Mouse (Mus musculus) liver, embryonic 12.5 days (tissue): ENCODE measurements around the gene Pick1. TPM values are rescaled to one million over a fixed set of nuclear protein-coding genes. Genes with fewer than 3 reads are reported as not detected.

Experiments used
- polyA plus RNA-seq: library from polyadenylated mRNA; unstranded; fragments of >200 nt; fragmentation: Nextera tagmentation; extraction: Ambion mirVana; gene quantifications from 2 replicates; pipeline ENCODE4 v1.2.1, GENCODE M21; 2016

Pick1 gene
- polyA plus RNA-seq, 1 experiment from 2014 or later = 16.1 TPM

Other genes with a start within 250 kb of the Pick1 start
- gene H1f0, start 200.7 kb upstream of the Pick1 start, polyA plus RNA-seq = 114 and 122 TPM in 2 replicates
- 0.41 and 0.55 TPM in 2 replicates for gene Galr3, start 187.3 kb upstream of the Pick1 start, polyA plus RNA-seq
- gene Ankrd54, start 166.3 kb upstream of the Pick1 start, polyA plus RNA-seq = 58.9 and 61.4 TPM in 2 replicates
- gene Eif3l, start 154.0 kb upstream of the Pick1 start, polyA plus RNA-seq = 188 and 201 TPM in 2 replicates
- gene Micall1, start 120.3 kb upstream of the Pick1 start, polyA plus RNA-seq = 3.0 and 3.2 TPM in 2 replicates
- gene Polr2f, start 88.2 kb upstream of the Pick1 start, polyA plus RNA-seq = 280 and 301 TPM in 2 replicates
- gene 1700088E04Rik, start 87.9 kb upstream of the Pick1 start, polyA plus RNA-seq = 0.86 and 1.0 TPM in 2 replicates
- gene Sox10, start 63.9 kb upstream of the Pick1 start, polyA plus RNA-seq = 0.17 and 0.29 TPM in 2 replicates
- gene Gm49486, start 218 bp downstream of the Pick1 start, polyA plus RNA-seq = 0.07 TPM in 1 of 2 replicates, not detected in the other
- gene Slc16a8, start 25.6 kb downstream of the Pick1 start, polyA plus RNA-seq = not detected in 2 replicates
- 1.2 and 1.4 TPM in 2 replicates for gene Baiap2l2, start 56.4 kb downstream of the Pick1 start, polyA plus RNA-seq
- gene Pla2g6, start 99.2 kb downstream of the Pick1 start, polyA plus RNA-seq = 16.8 and 17.3 TPM in 2 replicates
- gene Maff, start 117.4 kb downstream of the Pick1 start, polyA plus RNA-seq = 1.1 and 2.8 TPM in 2 replicates
- gene Tmem184b, start 174.4 kb downstream of the Pick1 start, polyA plus RNA-seq = 16.4 and 19.0 TPM in 2 replicates
- gene Csnk1e, start 226.4 kb downstream of the Pick1 start, polyA plus RNA-seq = 24.1 and 24.7 TPM in 2 replicates